Mouse (Mus musculus): Measurements from ENCODE around the gene Nod2. TPM values are rescaled to one million over a fixed set of nuclear protein-coding genes. Genes with fewer than 3 reads are reported as not detected.

The Nod2 gene
- polyA plus RNA-seq, 2 experiments, result 0.18 to 0.59 TPM

DNA sequence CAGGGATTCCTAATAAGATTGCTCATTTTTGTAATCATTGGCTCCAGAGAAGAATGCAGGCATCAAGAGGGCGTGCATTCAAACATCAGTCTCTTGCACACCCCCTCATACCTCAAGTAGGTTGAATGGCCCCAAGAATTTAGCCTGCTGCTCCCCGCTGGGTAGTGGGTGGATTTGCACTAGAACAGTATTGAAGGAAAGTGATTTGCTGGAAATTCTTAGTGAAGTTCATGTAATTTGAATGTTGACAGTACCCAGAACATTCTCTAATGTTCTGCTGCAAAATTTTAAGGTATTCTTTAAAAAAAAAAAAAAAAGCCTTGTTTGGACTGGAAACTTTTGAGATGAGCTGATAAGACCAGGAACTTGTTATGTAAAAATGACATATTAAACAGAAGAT lies 50.9 kb downstream of the Nod2 start:
- no peak for DNase-seq (ENCODE audit: low spot score)
- no peak for ATAC-seq (ENCODE audit: low FRiP score, low read depth)
- peak overlapping the region; percentile 67 for H3K4me2 ChIP-seq (replicated peaks; ENCODE audit: low read depth, low read length, severe bottlenecking)
- peak overlapping the region; percentile 76 for H3K4me3 ChIP-seq (replicated peaks; ENCODE audit: low read length)
- H3K27me3 ChIP-seq (ENCODE audit: control insufficient read depth, insufficient read depth, low read length), result no peaks in the 10 kb centered on the region
- peaks cover 5% of the 10 kb centered on the region for H3K4me1 ChIP-seq (ENCODE audit: control insufficient read depth, insufficient read depth, low read length)
- H3K27ac ChIP-seq (replicated peaks; ENCODE audit: low read depth, low read length), result no peak overlapping the region
- WGBS, result 41% methylated on average over 2 of the region's 2 CpGs
- no peak overlapping the region for H3K9ac ChIP-seq (ENCODE audit: low read depth, low read length, severe bottlenecking)
- no peak for TF ChIP-seq POLR2A (IDR thresholded peaks at IDR 0.05; ENCODE audit: borderline replicate concordance, extremely low read depth, insufficient read depth, insufficient read length)
- no peaks in the 10 kb centered on the region for H3K36me3 ChIP-seq (ENCODE audit: control insufficient read depth, insufficient read depth, low read length)
- no peaks in the 10 kb centered on the region for H3K9me3 ChIP-seq (ENCODE audit: control insufficient read depth, low read length)

DNA sequence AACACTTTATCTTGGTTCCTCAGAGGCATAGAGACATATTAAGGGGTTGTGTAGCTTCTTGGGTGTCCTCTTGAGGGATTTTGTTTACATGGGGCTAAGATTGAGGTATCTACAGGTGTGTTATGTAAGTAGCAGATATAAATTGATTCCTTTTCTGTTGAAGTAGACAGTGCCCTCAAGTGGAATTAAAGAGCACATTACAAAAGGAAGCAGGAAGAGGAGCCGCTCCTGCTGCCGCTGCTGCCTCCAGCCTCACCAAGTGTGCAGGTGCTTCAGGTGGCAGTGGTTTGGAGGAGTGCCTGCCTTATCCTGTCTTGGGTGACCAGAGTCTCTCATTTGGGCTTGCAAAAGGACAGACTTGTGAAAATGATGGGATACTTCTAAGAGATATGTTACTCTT lies 54.5 kb downstream of the Nod2 start:
- H3K4me1 ChIP-seq (ENCODE audit: control insufficient read depth, insufficient read depth, low read length), result peaks cover 7% of the 10 kb centered on the region
- no peak for DNase-seq (ENCODE audit: low spot score)
- H3K36me3 ChIP-seq (ENCODE audit: control insufficient read depth, insufficient read depth, low read length), result no peaks in the 10 kb centered on the region
- H3K9ac ChIP-seq (ENCODE audit: low read depth, low read length, severe bottlenecking), result no peak overlapping the region
- H3K27me3 ChIP-seq (ENCODE audit: control insufficient read depth, insufficient read depth, low read length), result no peaks in the 10 kb centered on the region
- WGBS, result 28% methylated on average over 2 of the region's 2 CpGs
- H3K9me3 ChIP-seq (ENCODE audit: control insufficient read depth, low read length), result no peaks in the 10 kb centered on the region
- TF ChIP-seq POLR2A (IDR thresholded peaks at IDR 0.05; ENCODE audit: borderline replicate concordance, extremely low read depth, insufficient read depth, insufficient read length), result no peak
- no peak overlapping the region for H3K27ac ChIP-seq (replicated peaks; ENCODE audit: low read depth, low read length)
- H3K4me3 ChIP-seq (replicated peaks; ENCODE audit: low read length), result no peak overlapping the region
- no peak for ATAC-seq (ENCODE audit: low FRiP score, low read depth)
- H3K4me2 ChIP-seq (replicated peaks; ENCODE audit: low read depth, low read length, severe bottlenecking), result no peak overlapping the region

DNA sequence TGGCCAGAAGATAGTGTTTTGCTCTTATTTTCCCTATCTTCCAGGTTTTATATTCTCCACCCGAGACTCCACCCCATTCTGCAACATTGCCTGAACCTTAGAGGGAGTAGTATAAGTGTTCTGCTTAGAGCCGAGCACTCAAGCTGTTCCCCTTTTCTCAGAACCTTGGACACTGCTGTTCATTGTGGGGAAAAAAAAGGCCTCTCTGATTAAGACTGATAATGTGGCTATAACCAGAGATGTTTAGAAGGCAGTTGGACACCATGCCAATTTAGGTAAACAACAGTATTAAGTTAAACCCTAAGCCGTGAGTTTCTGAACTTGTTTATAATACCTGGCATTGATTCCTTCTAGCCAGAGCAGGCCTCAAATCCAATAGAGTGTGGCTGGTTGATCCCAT lies 55.7 kb downstream of the Nod2 start:
- Histone ChIP-seq H3K4me3 (replicated peaks; ENCODE audit: low read length) (no peak overlapping the region), H3K27me3 (ENCODE audit: control insufficient read depth, insufficient read depth, low read length) (no peaks in the 10 kb centered on the region), H3K4me1 (ENCODE audit: control insufficient read depth, insufficient read depth, low read length) (peaks cover 7% of the 10 kb centered on the region), H3K27ac (replicated peaks; ENCODE audit: low read depth, low read length) (no peak overlapping the region), H3K4me2 (replicated peaks; ENCODE audit: low read depth, low read length, severe bottlenecking) (no peak overlapping the region), H3K9ac (ENCODE audit: low read depth, low read length, severe bottlenecking) (no peak overlapping the region), H3K9me3 (ENCODE audit: control insufficient read depth, low read length) (no peaks in the 10 kb centered on the region), H3K36me3 (ENCODE audit: control insufficient read depth, insufficient read depth, low read length) (no peaks in the 10 kb centered on the region)
- DNase-seq (ENCODE audit: low spot score), result no peak
- no peak for ATAC-seq (ENCODE audit: low FRiP score, low read depth)
- no peak for TF ChIP-seq POLR2A (IDR thresholded peaks at IDR 0.05; ENCODE audit: borderline replicate concordance, extremely low read depth, insufficient read depth, insufficient read length)
- 81% methylated on average over 3 of the region's 3 CpGs for WGBS

DNA sequence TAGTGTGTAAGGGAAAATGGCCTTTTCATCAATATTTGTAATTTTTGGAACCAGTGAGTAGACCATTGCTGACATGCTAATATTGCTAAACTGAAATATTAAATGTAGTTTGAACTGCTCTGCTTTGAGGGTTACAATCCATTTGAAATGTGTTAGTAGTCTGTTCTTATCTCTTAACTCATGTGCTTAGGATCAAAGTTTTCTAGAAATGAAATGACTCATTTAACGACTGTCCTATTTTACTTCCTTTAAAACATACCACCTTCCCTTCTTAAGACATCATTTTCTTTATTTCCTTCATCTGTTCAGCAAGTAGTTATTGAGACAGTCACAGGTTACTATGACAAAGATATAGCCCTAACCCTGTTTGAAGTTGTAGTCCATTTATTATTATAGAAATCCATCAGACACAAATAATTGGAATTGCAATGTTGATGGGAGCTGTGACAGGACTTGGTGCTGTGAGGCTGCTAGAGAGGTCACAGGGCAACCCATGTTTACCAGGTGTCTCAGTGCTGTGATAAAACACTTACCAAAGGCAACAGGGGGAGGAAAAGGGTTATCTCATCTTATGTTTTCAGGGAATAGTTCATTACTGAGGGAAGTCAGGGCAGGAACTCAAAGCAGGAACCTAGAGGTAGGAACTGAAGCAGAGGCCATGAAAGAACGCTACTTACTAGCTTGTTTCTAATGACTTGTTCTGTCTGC lies 76.3 kb downstream of the Nod2 start:
- Histone ChIP-seq H3K9ac (ENCODE audit: low read depth, low read length, severe bottlenecking) (no peak overlapping the region), H3K4me2 (replicated peaks; ENCODE audit: low read depth, low read length, severe bottlenecking) (no peak overlapping the region), H3K27ac (replicated peaks; ENCODE audit: low read depth, low read length) (no peak overlapping the region), H3K4me3 (replicated peaks; ENCODE audit: low read length) (no peak overlapping the region), H3K27me3 (ENCODE audit: control insufficient read depth, insufficient read depth, low read length) (no peaks in the 10 kb centered on the region), H3K9me3 (ENCODE audit: control insufficient read depth, low read length) (no peaks in the 10 kb centered on the region), H3K4me1 (ENCODE audit: control insufficient read depth, insufficient read depth, low read length) (no peaks in the 10 kb centered on the region), H3K36me3 (ENCODE audit: control insufficient read depth, insufficient read depth, low read length) (peaks cover 20% of the 10 kb centered on the region)
- no peak for DNase-seq (ENCODE audit: low spot score)
- TF ChIP-seq POLR2A (IDR thresholded peaks at IDR 0.05; ENCODE audit: borderline replicate concordance, extremely low read depth, insufficient read depth, insufficient read length), result no peak
- no peak for ATAC-seq (ENCODE audit: low FRiP score, low read depth)
- WGBS, result 95% methylated on average over 2 of the region's 2 CpGs

Other genes starting within 250 kb of the Nod2 start
- 48.6 and 61.4 TPM in 2 replicates for gene Nkd1, start 126.0 kb upstream of the Nod2 start, polyA plus RNA-seq (2012; rRNA removed)
- gene Nkd1, start 126.0 kb upstream of the Nod2 start, polyA plus RNA-seq (2014; fragmentation: Nextera tagmentation; extraction: Ambion mirVana), result 53.9 and 66.4 TPM in 2 replicates
- 1.5 and 1.9 TPM in 2 replicates for gene Snx20, start 11.2 kb upstream of the Nod2 start, polyA plus RNA-seq (2012; rRNA removed)
- gene Snx20, start 11.2 kb upstream of the Nod2 start, polyA plus RNA-seq (2014; fragmentation: Nextera tagmentation; extraction: Ambion mirVana), result 2.4 TPM in 2 replicates
- gene Cyld, start 49.7 kb downstream of the Nod2 start, polyA plus RNA-seq (2012; rRNA removed), result 8.1 and 8.6 TPM in 2 replicates
- gene Cyld, start 49.7 kb downstream of the Nod2 start, polyA plus RNA-seq (2014; fragmentation: Nextera tagmentation; extraction: Ambion mirVana), result 12.2 and 14.5 TPM in 2 replicates